Mouse (Mus musculus): ENCODE results near the gene Pik3cd.

DNA sequence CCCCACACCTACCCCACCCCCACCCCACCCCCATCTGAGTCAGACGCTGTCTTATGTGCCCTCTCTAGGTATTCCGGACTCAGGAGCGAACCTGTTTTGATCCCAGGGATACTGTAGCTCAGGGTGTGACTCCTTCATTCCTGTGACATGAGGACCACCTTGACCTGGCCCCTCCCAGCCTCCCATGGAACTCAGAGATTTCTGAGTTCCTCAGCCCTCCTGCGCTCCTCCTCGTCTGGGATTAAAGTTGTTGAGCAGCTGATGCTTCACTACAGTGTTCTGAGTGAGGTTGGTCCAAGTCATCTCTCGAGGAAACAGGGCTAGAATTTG lies 94.1 kb downstream of the Pik3cd start:
- TF ChIP-seq CTCF (IDR thresholded peaks at IDR 0.05; ENCODE audit: control insufficient read depth, insufficient read depth, low read length) (no peak), POLR2A (IDR thresholded peaks at IDR 0.05; ENCODE audit: borderline replicate concordance, control insufficient read depth, low read depth, low read length) (no peak)
